Mouse (Mus musculus) spleen, adult 2 months (tissue): ENCODE data around the gene Rint1. TPM values are rescaled to one million over a fixed set of nuclear protein-coding genes. Genes with fewer than 3 reads are reported as not detected.

ENCODE experiments used
- DNase-seq, 2 experiments: peaks; one replicate each; pipeline versions ENCODE4 v3.0.0 to v3.0.0-alpha.2; 2012 to 2021; ENCODE audit warnings: low spot score in 2 of 2, low read depth in 1 of 2
- H3K27ac ChIP-seq: fragments of 200-500 bp; 2 replicates; pipeline ENCODE4 v1.5.1; 2012; ENCODE audit warnings: low read length, inconsistent platforms; ENCODE audit not compliant: insufficient read depth
- H3K27me3 ChIP-seq: fragments of 200-500 bp; 2 replicates; pipeline ENCODE4 v1.6.1; 2012; ENCODE audit warnings: mild to moderate bottlenecking, moderate library complexity, low read length, inconsistent platforms; ENCODE audit not compliant: control insufficient read depth, insufficient read depth
- H3K36me3 ChIP-seq: fragments of 200-500 bp; 2 replicates; pipeline ENCODE4 v1.6.1; 2012; ENCODE audit warnings: mild to moderate bottlenecking, low read length, inconsistent platforms; ENCODE audit not compliant: control insufficient read depth, insufficient read depth
- H3K4me1 ChIP-seq: fragments of 200-500 bp; 2 replicates; pipeline ENCODE4 v1.6.1; 2011; ENCODE audit warnings: inconsistent platforms; ENCODE audit not compliant: control insufficient read depth, insufficient read depth, insufficient read length
- H3K4me3 ChIP-seq: fragments of 200-500 bp; 2 replicates; pipeline ENCODE4 v1.5.1; 2011; ENCODE audit warnings: mild to moderate bottlenecking, inconsistent platforms; ENCODE audit not compliant: insufficient read depth, insufficient read length; ENCODE audit errors: extremely low read depth
- CTCF ChIP-seq: fragments of 200-500 bp; IDR thresholded peaks from 2 replicates; pipeline ENCODE4 v1.5.1; 2011; ENCODE audit warnings: mild to moderate bottlenecking, inconsistent platforms; ENCODE audit not compliant: insufficient read depth, insufficient read length, insufficient replicate concordance; ENCODE audit errors: extremely low read depth
- POLR2A ChIP-seq: fragments of 200-500 bp; IDR thresholded peaks from 2 replicates; pipeline ENCODE4 v1.6.1; 2011; ENCODE audit warnings: low read depth, low read length, inconsistent platforms
- WGBS: fragments of 180-500 bp; shearing (Covaris S2); methylation state at CpG from one replicate; pipeline ENCODE4 v1.1.7; 2018; 5-methylcytosine and 5-hydroxymethylcytosine counted together
- polyA plus RNA-seq: library from polyadenylated mRNA; depleted of rRNA; stranded (reverse); fragments of >200 nt; gene quantifications from 2 replicates; pipeline ENCODE4 v1.2.3, GENCODE M21; 2012

The Rint1 gene
- polyA plus RNA-seq, 1 experiment = 7.2 TPM

- no peak for DNase-seq
- H3K27ac ChIP-seq = no peak overlapping the region
- TF ChIP-seq POLR2A (no peak), CTCF (no peak)
- H3K36me3 ChIP-seq = peaks cover 34% of the 10 kb centered on the region
- no peaks in the 10 kb centered on the region for H3K27me3 ChIP-seq
- H3K4me1 ChIP-seq = no peaks in the 10 kb centered on the region
- no peak overlapping the region for H3K4me3 ChIP-seq
- 91% methylated on average over 3 of the region's 3 CpGs for WGBS
These were observed 70.5 kb downstream of the Rint1 start for GRCm38 (mm10) chr5:23858001-23858400.

GRCm38 (mm10) chr5:23858643-23859042 is 71.1 kb downstream of the Rint1 start:
- 87% methylated on average over 7 of the region's 7 CpGs for WGBS
- DNase-seq = peak in 1 of 2 experiments; percentile 24
- no peak overlapping the region for H3K27ac ChIP-seq
- H3K27me3 ChIP-seq = no peaks in the 10 kb centered on the region
- no peaks in the 10 kb centered on the region for H3K4me1 ChIP-seq
- peaks cover 29% of the 10 kb centered on the region for H3K36me3 ChIP-seq
- TF ChIP-seq CTCF = peak; percentile 14; the same call in 1 of the 2 replicates
- TF ChIP-seq POLR2A = no peak
- H3K4me3 ChIP-seq = no peak overlapping the region

- no peaks in the 10 kb centered on the region for H3K4me1 ChIP-seq
- DNase-seq = no peak
- peaks cover 25% of the 10 kb centered on the region for H3K36me3 ChIP-seq
- TF ChIP-seq POLR2A (no peak), CTCF (no peak)
- no peaks in the 10 kb centered on the region for H3K27me3 ChIP-seq
- no peak overlapping the region for H3K27ac ChIP-seq
- WGBS = 94% methylated on average over 1 of the region's 1 CpGs
- H3K4me3 ChIP-seq = no peak overlapping the region
These were observed 71.7 kb downstream of the Rint1 start for GRCm38 (mm10) chr5:23859087-23859718.

- H3K27ac ChIP-seq = no peak overlapping the region
- H3K4me3 ChIP-seq = no peak overlapping the region
- no peaks in the 10 kb centered on the region for H3K4me1 ChIP-seq
- no peaks in the 10 kb centered on the region for H3K27me3 ChIP-seq
- TF ChIP-seq CTCF (no peak), POLR2A (no peak)
- DNase-seq = no peak
- H3K36me3 ChIP-seq = peaks cover 20% of the 10 kb centered on the region
- WGBS = 84% methylated on average over 5 of the region's 5 CpGs
These were observed 72.4 kb downstream of the Rint1 start for GRCm38 (mm10) chr5:23859896-23860295.

- WGBS = 89% methylated on average over 9 of the region's 9 CpGs
- Histone ChIP-seq H3K27me3 (no peaks in the 10 kb centered on the region), H3K4me3 (no peak overlapping the region), H3K36me3 (peaks cover 5% of the 10 kb centered on the region), H3K4me1 (no peaks in the 10 kb centered on the region), H3K27ac (no peak overlapping the region)
- DNase-seq = no peak
- TF ChIP-seq POLR2A (no peak), CTCF (no peak)
These were observed 74.2 kb downstream of the Rint1 start for GRCm38 (mm10) chr5:23861721-23862120.

- Histone ChIP-seq H3K27me3 (no peaks in the 10 kb centered on the region), H3K36me3 (peaks cover 5% of the 10 kb centered on the region), H3K27ac (no peak overlapping the region), H3K4me3 (no peak overlapping the region), H3K4me1 (no peaks in the 10 kb centered on the region)
- 77% methylated on average over 5 of the region's 5 CpGs for WGBS
- TF ChIP-seq POLR2A (no peak), CTCF (no peak)
- DNase-seq = no peak
These were observed 74.8 kb downstream of the Rint1 start for GRCm38 (mm10) chr5:23862291-23862690.
